Mouse (Mus musculus) embryonic facial prominence, embryonic 10.5 days (tissue): ENCODE results near the gene Itgb3. TPM values are rescaled to one million over a fixed set of nuclear protein-coding genes. Genes with fewer than 3 reads are reported as not detected.

ENCODE experiments used
- DNase-seq: peaks from one replicate; pipeline ENCODE4 v3.0.0-alpha.2; 2017; ENCODE audit warnings: low spot score
- H3K27ac ChIP-seq: fragments of 300-500 bp; sonication (generic); replicated peaks from 2 replicates; pipeline ENCODE4 v1.5.1; 2016; ENCODE audit warnings: mild to moderate bottlenecking
- H3K27me3 ChIP-seq: fragments of 300-500 bp; sonication (generic); replicated peaks from 2 replicates; pipeline ENCODE4 v1.6.1; 2016; ENCODE audit warnings: low read depth, mild to moderate bottlenecking; ENCODE audit not compliant: poor library complexity, severe bottlenecking
- H3K36me3 ChIP-seq: fragments of 300-500 bp; sonication (generic); replicated peaks from 2 replicates; pipeline ENCODE4 v1.6.1; 2016; ENCODE audit warnings: mild to moderate bottlenecking, moderate library complexity
- H3K4me1 ChIP-seq: fragments of 300-500 bp; sonication (generic); 2 replicates; pipeline ENCODE4 v1.6.1; 2016
- H3K4me3 ChIP-seq: fragments of 300-500 bp; sonication (generic); 2 replicates; pipeline ENCODE4 v1.5.1; 2016; ENCODE audit warnings: mild to moderate bottlenecking, moderate library complexity
- H3K9me3 ChIP-seq: fragments of 300-500 bp; sonication (generic); 2 replicates; pipeline ENCODE4 v1.6.1; 2016; ENCODE audit warnings: mild to moderate bottlenecking
- WGBS: fragments of 180-500 bp; shearing (Covaris S2); methylation state at CpG from one replicate; pipeline ENCODE4 v1.1.7; 2016; 5-methylcytosine and 5-hydroxymethylcytosine counted together
- polyA plus RNA-seq: library from polyadenylated mRNA; unstranded; fragments of >200 nt; fragmentation: Nextera tagmentation; extraction: Ambion mirVana; gene quantifications from 2 replicates; pipeline ENCODE4 v1.2.1, GENCODE M21; 2016

The Itgb3 gene
- polyA plus RNA-seq, 1 experiment from 2014 or later, result 4.2 TPM

DNA sequence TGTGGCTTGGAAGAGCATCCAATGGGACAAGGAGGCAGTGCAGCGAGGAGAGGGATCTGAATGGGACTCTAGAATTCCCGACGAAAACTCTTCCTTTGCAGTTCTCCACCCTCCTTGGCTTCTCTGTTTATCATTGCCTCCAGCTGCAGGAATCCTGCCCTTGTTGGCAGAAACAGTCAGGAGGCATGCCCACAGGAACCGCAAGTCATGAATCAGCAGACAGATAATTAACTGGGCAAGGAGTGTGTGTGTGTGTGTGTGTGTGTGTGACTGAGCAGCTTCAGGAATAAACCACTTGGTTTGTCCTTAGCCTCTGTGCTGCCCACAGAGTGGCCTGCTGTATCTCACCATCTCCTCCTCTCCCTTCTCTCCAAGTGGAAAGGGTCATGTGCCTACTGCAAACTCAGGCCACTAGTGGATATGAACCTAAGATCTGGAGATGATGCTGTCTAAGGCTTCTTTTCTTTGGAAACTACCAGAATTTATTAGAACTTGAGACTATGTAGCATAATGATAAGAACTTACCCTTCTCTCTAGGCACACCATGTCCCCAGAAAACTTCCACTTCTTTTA, 3.9 kb downstream of the Itgb3 start:
- no peaks in the 10 kb centered on the region for H3K9me3 ChIP-seq
- H3K27ac ChIP-seq, result no peak overlapping the region
- no peak overlapping the region for H3K4me3 ChIP-seq
- peaks cover 61% of the 10 kb centered on the region for H3K27me3 ChIP-seq
- WGBS, result 47% methylated on average over 4 of the region's 4 CpGs
- no peak for DNase-seq
- H3K4me1 ChIP-seq, result peaks cover 21% of the 10 kb centered on the region
- H3K36me3 ChIP-seq, result no peaks in the 10 kb centered on the region

- H3K9me3 ChIP-seq, result no peaks in the 10 kb centered on the region
- H3K27me3 ChIP-seq, result peaks cover 43% of the 10 kb centered on the region
- H3K36me3 ChIP-seq, result no peaks in the 10 kb centered on the region
- H3K4me3 ChIP-seq, result no peak overlapping the region
- H3K4me1 ChIP-seq, result peaks cover 26% of the 10 kb centered on the region
- DNase-seq, result no peak
- no peak overlapping the region for H3K27ac ChIP-seq
- WGBS, result 79% methylated on average over 10 of the region's 10 CpGs
These were observed 5.8 kb downstream of the Itgb3 start for GRCm38 (mm10) chr11:104613551-104613950.

GRCm38 (mm10) chr11:104614130-104614529, 6.3 kb downstream of the Itgb3 start:
- DNase-seq, result no peak
- H3K4me1 ChIP-seq, result peaks cover 30% of the 10 kb centered on the region
- H3K4me3 ChIP-seq, result no peak overlapping the region
- WGBS, result 83% methylated on average over 2 of the region's 2 CpGs
- peaks cover 37% of the 10 kb centered on the region for H3K27me3 ChIP-seq
- no peak overlapping the region for H3K27ac ChIP-seq
- no peaks in the 10 kb centered on the region for H3K36me3 ChIP-seq
- H3K9me3 ChIP-seq, result no peaks in the 10 kb centered on the region

- 80% methylated on average over 5 of the region's 5 CpGs for WGBS
- no peak overlapping the region for H3K27ac ChIP-seq
- H3K9me3 ChIP-seq, result no peaks in the 10 kb centered on the region
These were observed 8.4 kb downstream of the Itgb3 start for GRCm38 (mm10) chr11:104616182-104616581.

GRCm38 (mm10) chr11:104618638-104619076, 10.9 kb downstream of the Itgb3 start:
- 66% methylated on average over 6 of the region's 6 CpGs for WGBS
- DNase-seq, result no peak
- Histone ChIP-seq H3K27ac (peak overlapping the region; percentile 66), H3K4me1 (peaks cover 50% of the 10 kb centered on the region), H3K4me3 (no peak overlapping the region), H3K36me3 (no peaks in the 10 kb centered on the region), H3K27me3 (no peaks in the 10 kb centered on the region), H3K9me3 (no peaks in the 10 kb centered on the region)

More at GRCm38 (mm10) chr11:104616182-104616581, 8.4 kb downstream of the Itgb3 start:
- no peaks in the 10 kb centered on the region for H3K36me3 ChIP-seq
- H3K4me1 ChIP-seq, result peaks cover 43% of the 10 kb centered on the region
- H3K27me3 ChIP-seq, result peaks cover 16% of the 10 kb centered on the region
- no peak overlapping the region for H3K4me3 ChIP-seq
- DNase-seq, result no peak

DNA sequence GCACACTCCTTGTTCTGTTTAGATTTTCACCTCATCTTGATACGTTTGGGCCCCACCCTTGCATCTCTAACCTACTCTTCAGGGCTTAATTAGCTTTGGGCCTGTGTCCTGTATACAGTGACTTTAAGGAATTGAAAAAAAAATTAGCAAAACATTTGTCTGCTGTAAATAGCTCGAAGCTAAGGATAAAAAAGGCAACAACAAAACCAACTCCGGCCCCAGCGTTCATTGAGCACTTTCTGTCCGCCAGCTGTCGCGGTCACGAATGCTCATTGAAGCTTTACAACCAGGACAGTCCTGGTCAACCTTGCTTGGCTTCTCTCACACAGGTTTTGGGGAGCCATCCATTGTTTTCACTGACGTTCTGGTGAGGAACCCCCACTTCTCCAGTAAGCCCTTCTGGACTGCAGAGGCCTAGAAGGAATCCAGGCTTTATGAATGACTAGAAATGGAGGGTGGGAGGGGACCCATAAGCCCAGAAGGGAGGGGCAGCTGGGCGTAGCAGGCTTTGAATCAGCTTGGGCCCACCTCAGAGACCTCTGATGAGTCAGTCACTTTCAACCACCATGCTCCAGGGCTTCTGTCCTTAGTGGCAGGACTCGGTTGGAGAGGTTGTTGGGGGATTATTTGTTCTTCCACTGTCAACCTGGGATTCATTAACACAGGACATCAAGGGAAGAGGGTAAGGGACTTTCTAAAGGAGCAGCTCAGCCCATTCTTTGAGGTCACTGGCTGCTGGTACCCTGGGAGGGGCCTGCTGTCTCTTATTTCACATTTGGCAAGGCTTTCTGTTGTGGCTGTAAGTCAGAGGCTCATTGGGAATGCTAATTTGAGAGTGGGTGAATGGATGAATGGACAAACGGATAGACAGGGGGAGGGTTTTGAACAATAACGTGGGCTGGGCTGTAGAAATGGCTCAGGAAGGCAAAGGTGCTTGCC, 11.6 kb downstream of the Itgb3 start:
- H3K4me1 ChIP-seq, result peaks cover 57% of the 10 kb centered on the region
- H3K27ac ChIP-seq, result peak overlapping the region; percentile 71
- no peaks in the 10 kb centered on the region for H3K9me3 ChIP-seq
- no peak overlapping the region for H3K4me3 ChIP-seq
- DNase-seq, result peak; percentile 36
- WGBS, result 62% methylated on average over 13 of the region's 13 CpGs
- no peaks in the 10 kb centered on the region for H3K36me3 ChIP-seq
- H3K27me3 ChIP-seq, result no peaks in the 10 kb centered on the region

- no peak for DNase-seq
- no peaks in the 10 kb centered on the region for H3K27me3 ChIP-seq
- no peak overlapping the region for H3K27ac ChIP-seq
- H3K4me3 ChIP-seq, result no peak overlapping the region
- H3K4me1 ChIP-seq, result peaks cover 69% of the 10 kb centered on the region
- 46% methylated on average over 12 of the region's 12 CpGs for WGBS
- H3K9me3 ChIP-seq, result no peaks in the 10 kb centered on the region
- H3K36me3 ChIP-seq, result no peaks in the 10 kb centered on the region
These were observed 14.5 kb downstream of the Itgb3 start for GRCm38 (mm10) chr11:104622040-104622962.

DNA sequence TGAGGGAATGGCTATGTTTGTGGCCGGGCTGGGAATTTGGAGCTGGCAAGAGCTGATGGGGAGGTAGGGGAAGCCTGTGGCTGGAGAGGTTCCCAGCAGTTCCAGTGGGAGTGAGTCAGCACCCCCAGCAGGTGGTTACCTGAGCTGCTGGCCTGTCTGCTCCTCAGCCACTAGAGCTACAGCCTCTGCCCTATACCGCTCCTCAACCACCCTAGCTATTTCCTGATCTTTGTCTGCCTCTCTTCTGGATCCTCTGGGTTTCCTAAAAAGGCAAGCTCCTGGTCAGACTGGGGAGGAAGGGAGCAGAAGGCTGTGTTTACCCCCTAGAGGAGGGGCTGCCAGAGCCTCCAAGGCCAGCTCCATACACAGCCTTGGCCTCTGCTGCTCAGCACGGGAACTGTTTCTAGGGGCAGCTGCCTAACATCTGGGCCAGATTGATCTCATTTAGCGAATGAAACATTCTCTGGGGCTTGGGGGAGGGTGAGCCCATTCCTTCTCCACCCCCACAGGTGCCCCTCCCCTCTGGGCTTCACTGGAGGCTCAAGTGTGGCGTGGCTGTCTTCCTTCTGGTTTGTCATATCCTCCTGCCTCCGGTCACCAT, 17.1 kb downstream of the Itgb3 start:
- 24% methylated on average over 6 of the region's 6 CpGs for WGBS
- Histone ChIP-seq H3K4me3 (peak overlapping the region; percentile 25; the same call in 1 of the 2 replicates), H3K4me1 (peaks cover 43% of the 10 kb centered on the region), H3K27me3 (no peaks in the 10 kb centered on the region), H3K27ac (peak overlapping the region; percentile 81), H3K9me3 (no peaks in the 10 kb centered on the region), H3K36me3 (no peaks in the 10 kb centered on the region)
- DNase-seq, result peak; percentile 79

DNA sequence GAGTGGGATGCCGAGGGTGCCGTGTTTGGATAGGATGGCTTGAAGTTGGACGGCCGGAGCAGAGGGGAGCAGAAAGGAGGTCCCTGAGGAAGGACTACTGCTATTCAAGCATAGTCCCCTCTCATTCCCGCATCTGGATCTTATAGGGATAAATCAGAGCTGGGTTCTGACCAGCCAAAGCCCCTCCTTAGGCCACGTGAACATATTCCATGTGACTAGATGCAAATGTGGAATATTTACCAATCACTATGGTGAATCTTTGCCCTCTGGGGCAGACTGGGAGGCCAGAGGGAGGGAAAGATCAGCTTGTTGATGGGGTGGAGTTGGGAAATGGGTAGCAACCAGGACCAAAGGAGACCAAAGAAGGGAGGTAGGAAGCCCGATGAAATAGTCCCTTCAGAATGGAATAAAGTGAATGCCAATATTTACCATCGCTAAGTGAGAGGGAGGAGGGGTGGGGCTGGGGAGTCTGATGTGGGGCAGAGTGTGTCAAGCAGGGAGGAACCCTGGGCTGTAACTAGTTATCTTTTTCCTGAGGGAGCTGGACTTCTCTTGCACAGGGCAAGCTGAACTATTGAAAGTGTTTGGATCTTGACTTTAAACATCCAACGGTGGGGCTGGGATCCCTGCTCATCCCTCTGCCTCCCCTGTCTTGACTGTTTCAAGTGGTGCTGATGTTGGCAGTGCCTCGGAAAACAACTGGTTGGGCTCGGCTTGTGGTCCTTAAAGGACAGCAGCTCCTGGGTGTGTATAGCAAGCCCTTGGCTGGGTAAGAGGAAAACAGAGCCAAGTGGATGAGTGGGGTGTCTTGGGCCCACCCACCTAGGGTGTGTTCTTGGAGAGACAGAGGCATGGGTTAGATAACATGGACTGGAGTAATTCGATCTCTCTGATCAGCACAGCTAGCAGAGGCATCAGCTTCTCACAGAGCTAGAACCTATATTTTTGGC, 17.9 kb downstream of the Itgb3 start:
- DNase-seq, result peak; percentile 70
- Histone ChIP-seq H3K27ac (peak overlapping the region; percentile 81), H3K36me3 (no peaks in the 10 kb centered on the region), H3K27me3 (no peaks in the 10 kb centered on the region), H3K4me3 (peak overlapping the region; percentile 25; the same call in 1 of the 2 replicates), H3K4me1 (peaks cover 38% of the 10 kb centered on the region), H3K9me3 (no peaks in the 10 kb centered on the region)
- 34% methylated on average over 12 of the region's 12 CpGs for WGBS

DNA sequence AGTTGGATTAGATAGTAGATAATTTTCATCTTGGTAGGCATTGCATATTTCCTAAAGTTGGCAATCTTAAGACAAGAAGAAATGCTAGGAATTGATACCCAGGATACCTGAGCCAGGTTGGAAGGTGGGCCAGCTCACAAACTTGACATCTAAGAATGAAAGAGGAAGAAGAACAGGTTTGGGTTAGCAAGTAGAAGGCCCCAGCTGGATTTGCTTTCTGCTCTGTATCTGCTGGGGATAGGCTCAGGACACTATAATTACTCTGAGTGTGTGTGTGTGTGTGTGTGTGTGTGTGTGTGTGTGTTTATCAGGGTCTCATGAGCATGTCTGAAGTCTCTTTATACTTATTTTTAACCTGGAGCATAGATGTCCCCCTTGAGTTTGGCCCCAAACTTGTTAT, 18.8 kb downstream of the Itgb3 start:
- H3K9me3 ChIP-seq, result no peaks in the 10 kb centered on the region
- H3K36me3 ChIP-seq, result no peaks in the 10 kb centered on the region
- peaks cover 40% of the 10 kb centered on the region for H3K4me1 ChIP-seq
- no peak for DNase-seq
- H3K27me3 ChIP-seq, result no peaks in the 10 kb centered on the region
- H3K4me3 ChIP-seq, result no peak overlapping the region
- no peak overlapping the region for H3K27ac ChIP-seq

DNA sequence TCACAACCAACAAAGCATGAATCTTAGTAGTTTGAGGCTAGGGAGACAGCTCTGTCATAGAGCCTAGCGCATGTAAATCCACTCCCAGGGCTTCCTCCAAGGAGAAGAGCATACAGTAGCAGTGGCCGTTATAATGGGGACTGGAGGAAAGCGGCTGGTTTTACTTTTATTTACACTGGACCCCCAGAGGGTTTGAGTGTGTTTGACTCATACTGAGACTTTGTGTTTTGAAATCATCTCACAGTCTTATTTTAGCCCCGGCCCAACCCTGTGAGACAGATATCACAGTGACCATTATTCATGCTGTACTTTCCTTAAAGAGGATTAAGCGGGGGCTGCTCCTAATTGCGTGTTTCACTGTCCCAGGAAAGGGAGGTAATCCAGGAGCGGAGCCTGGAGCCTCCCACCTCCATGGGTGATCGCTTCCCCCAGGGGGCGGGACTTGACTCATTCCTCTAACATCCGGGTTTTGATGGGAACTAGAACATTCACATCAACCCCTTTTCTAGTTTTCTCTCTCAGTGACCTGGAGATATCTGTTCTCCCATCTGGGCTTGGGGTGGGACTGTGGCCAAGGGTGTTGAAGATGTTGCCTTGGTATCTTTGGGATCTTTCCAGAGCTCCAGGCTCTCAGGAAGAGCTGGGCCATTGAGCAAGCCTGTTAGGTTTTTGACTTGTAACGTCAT, 20.0 kb downstream of the Itgb3 start:
- no peak overlapping the region for H3K27ac ChIP-seq
- WGBS, result 60% methylated on average over 11 of the region's 11 CpGs
- H3K4me1 ChIP-seq, result peaks cover 35% of the 10 kb centered on the region
- no peaks in the 10 kb centered on the region for H3K9me3 ChIP-seq
- DNase-seq, result no peak
- no peak overlapping the region for H3K4me3 ChIP-seq
- H3K27me3 ChIP-seq, result no peaks in the 10 kb centered on the region
- H3K36me3 ChIP-seq, result no peaks in the 10 kb centered on the region
